In the genomic region with DNA sequence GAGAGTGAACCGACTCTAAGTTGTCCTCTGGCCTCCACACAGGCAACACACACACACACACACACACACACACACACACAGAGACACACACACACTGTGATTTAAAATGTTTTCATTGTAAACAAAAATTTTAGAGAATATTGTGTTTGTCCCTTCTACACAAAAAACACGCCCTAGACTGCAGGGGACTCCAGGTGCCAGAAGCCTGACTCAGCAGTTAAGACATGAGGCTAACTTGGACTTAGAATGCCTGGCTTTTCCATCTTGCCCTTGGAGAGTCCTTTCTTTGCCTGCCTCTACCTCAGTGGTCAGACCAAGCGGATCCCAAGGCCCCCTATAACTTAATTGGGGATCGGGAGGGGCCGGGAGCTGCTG, we compare ENCODE assay signal across 8 mouse cellular contexts. TPM values are rescaled to one million over a fixed set of nuclear protein-coding genes. Genes with fewer than 3 reads are reported as not detected.
DNase-seq lines count a peak whose midpoint lies in the region; ATAC-seq and TF ChIP-seq lines count a peak whose summit lies in the region.

No protein-coding gene starts in this region.

- H3K4me2 ChIP-seq in hindbrain, embryonic 14.5 days (replicated peaks) = peak overlapping the region; percentile 95
- peak overlapping the region; percentile 84 for H3K4me2 ChIP-seq in midbrain, embryonic 12.5 days (replicated peaks)

- ATAC-seq in frontal cortex, adult (ENCODE audit: low TSS enrichment) = peak; percentile 35; the same call in 1 of the 2 replicates
- peak; percentile 27 for ATAC-seq in hindbrain, embryonic 14.5 days (ENCODE audit: low FRiP score)
- ATAC-seq in midbrain, embryonic 12.5 days (ENCODE audit: low FRiP score, low read depth) = peak; percentile 4; the same call in 1 of the 2 replicates

- H3K9ac ChIP-seq in hindbrain, embryonic 14.5 days = peak overlapping the region; percentile 96
- peak overlapping the region; percentile 91 for H3K9ac ChIP-seq in midbrain, embryonic 12.5 days (replicated peaks)

- TF ChIP-seq POLR2A in thymus, adult 2 months (IDR thresholded peaks at IDR 0.05; ENCODE audit: control insufficient read depth, extremely low read depth, insufficient read depth, low read length, poor library complexity) = no peak

- H3K27ac ChIP-seq in thymus, adult 2 months (ENCODE audit: control insufficient read depth, insufficient read depth, low read length) = no peak overlapping the region
- peak overlapping the region; percentile 87 for H3K27ac ChIP-seq in hindbrain, embryonic 14.5 days
- peak overlapping the region; percentile 81 for H3K27ac ChIP-seq in midbrain, embryonic 12.5 days (replicated peaks)

- no peaks in the 10 kb centered on the region for H3K9me3 ChIP-seq in hindbrain, embryonic 14.5 days (ENCODE audit: control insufficient read depth, low read length)
- no peaks in the 10 kb centered on the region for H3K9me3 ChIP-seq in midbrain, embryonic 12.5 days

- TF ChIP-seq CTCF in thymus, adult 2 months (IDR thresholded peaks at IDR 0.05; ENCODE audit: borderline replicate concordance, control insufficient read depth, extremely low read depth, insufficient read depth, low read length, poor library complexity) = no peak

- no peaks in the 10 kb centered on the region; the same call in 1 of the 2 replicates for H3K27me3 ChIP-seq in thymus, adult 2 months (ENCODE audit: control insufficient read depth, insufficient read depth, low read length)
- peaks cover 7% of the 10 kb centered on the region for H3K27me3 ChIP-seq in hindbrain, embryonic 14.5 days (ENCODE audit: control insufficient read depth, insufficient read depth, low read length)
- peaks cover 21% of the 10 kb centered on the region for H3K27me3 ChIP-seq in midbrain, embryonic 12.5 days

- no peak for DNase-seq in frontal cortex, postnatal 14 days (ENCODE audit: low spot score in 2 of 2)
- no peak for DNase-seq in thymus, adult 2 months
- no peak for DNase-seq in thymus, postnatal 4 days
- DNase-seq in hindbrain, embryonic 14.5 days (ENCODE audit: low spot score) = peak; percentile 57
- DNase-seq in ovary, postnatal 14 days (ENCODE audit: low spot score) = no peak
- DNase-seq in ovary, postnatal 10 days (ENCODE audit: low spot score) = no peak

- H3K36me3 ChIP-seq in thymus, adult 2 months (ENCODE audit: control insufficient read depth, insufficient read depth, low read length) = no peaks in the 10 kb centered on the region
- H3K36me3 ChIP-seq in hindbrain, embryonic 14.5 days (replicated peaks; ENCODE audit: control insufficient read depth, insufficient read depth) = no peaks in the 10 kb centered on the region
- no peaks in the 10 kb centered on the region for H3K36me3 ChIP-seq in midbrain, embryonic 12.5 days

- no peaks in the 10 kb centered on the region; the same call in 1 of the 2 replicates for H3K4me1 ChIP-seq in thymus, adult 2 months (replicated peaks; ENCODE audit: control insufficient read depth, insufficient read depth, low read length)
- H3K4me1 ChIP-seq in hindbrain, embryonic 14.5 days (replicated peaks; ENCODE audit: control insufficient read depth, insufficient read depth, low read length) = peaks cover 13% of the 10 kb centered on the region; the same call in 1 of the 2 replicates
- H3K4me1 ChIP-seq in midbrain, embryonic 12.5 days = peaks cover 26% of the 10 kb centered on the region

- peak overlapping the region; percentile 31 for H3K4me3 ChIP-seq in thymus, adult 2 months (ENCODE audit: control insufficient read depth, insufficient read depth, low read length)
- H3K4me3 ChIP-seq in hindbrain, embryonic 14.5 days (replicated peaks; ENCODE audit: low read length) = peak overlapping the region; percentile 89
- H3K4me3 ChIP-seq in midbrain, embryonic 12.5 days = peak overlapping the region; percentile 68

- 27% methylated on average over 5 of the region's 5 CpGs for WGBS in thymus, adult 2 months
- 3% methylated on average over 5 of the region's 5 CpGs for WGBS in hindbrain, embryonic 14.5 days
- 2% methylated on average over 5 of the region's 5 CpGs for WGBS in midbrain, embryonic 12.5 days

RNA-seq across cellular contexts. Expression of a gene that starts 0.9 kb away (rescaled TPM):
- 4.7 and 5.0 TPM in 2 replicates for polyA plus RNA-seq in thymus, adult 2 months (2012; rRNA removed)
- 22.5 and 26.6 TPM in 2 replicates for polyA plus RNA-seq in hindbrain, embryonic 14.5 days (2014; fragmentation: Nextera tagmentation; extraction: Ambion mirVana)
- 22.6 and 22.8 TPM in 2 replicates for polyA plus RNA-seq in midbrain, embryonic 12.5 days (2016; fragmentation: Nextera tagmentation; extraction: Ambion mirVana)

RNA-seq across cellular contexts. Expression of a gene that starts 4.1 kb away (rescaled TPM):
- polyA plus RNA-seq in thymus, adult 2 months (2012; rRNA removed) = 0.85 and 1.8 TPM in 2 replicates
- 4.4 TPM in 2 replicates for polyA plus RNA-seq in hindbrain, embryonic 14.5 days (2014; fragmentation: Nextera tagmentation; extraction: Ambion mirVana)
- polyA plus RNA-seq in midbrain, embryonic 12.5 days (2016; fragmentation: Nextera tagmentation; extraction: Ambion mirVana) = 1.9 and 2.2 TPM in 2 replicates

Comparison
In these comparisons a context has a peak if more than half of its experiments do, and no peak if none do; other contexts are left out.
1. H3K4me3 ChIP-seq: peak in every context shown above with its lines; median percentile 89 in hindbrain, embryonic 14.5 days; 68 in midbrain, embryonic 12.5 days; 31 in thymus, adult 2 months.